Mouse (Mus musculus) 3T3-L1 (cell line): Measurements from ENCODE around the gene Gm35549.

Source experiments
- DNase-seq: peaks from one replicate; pipeline ENCODE4 v3.0.0-alpha.2; 2015; ENCODE audit warnings: low read depth, low spot score

Gm35549 gene

DNA sequence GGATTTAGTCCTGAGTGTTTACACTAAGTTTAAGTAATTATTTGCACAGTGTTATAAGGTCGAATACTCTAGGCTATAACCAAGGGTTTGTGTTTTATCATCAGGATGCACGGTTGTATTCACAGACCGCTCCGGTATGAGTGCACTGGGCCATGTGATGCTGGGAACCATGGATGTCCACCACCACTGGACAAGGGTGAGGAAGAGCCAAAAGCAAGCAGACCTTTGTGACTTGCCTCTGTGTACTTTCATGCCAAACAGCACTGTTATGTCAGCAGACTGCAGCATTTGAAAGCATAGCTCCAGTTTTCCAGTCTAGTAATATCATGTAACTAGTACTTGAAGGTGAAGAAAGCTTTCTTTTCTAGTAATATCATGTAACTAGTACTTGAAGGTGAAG is 17.1 kb downstream of the Gm35549 start:
- DNase-seq, result no peak

DNA sequence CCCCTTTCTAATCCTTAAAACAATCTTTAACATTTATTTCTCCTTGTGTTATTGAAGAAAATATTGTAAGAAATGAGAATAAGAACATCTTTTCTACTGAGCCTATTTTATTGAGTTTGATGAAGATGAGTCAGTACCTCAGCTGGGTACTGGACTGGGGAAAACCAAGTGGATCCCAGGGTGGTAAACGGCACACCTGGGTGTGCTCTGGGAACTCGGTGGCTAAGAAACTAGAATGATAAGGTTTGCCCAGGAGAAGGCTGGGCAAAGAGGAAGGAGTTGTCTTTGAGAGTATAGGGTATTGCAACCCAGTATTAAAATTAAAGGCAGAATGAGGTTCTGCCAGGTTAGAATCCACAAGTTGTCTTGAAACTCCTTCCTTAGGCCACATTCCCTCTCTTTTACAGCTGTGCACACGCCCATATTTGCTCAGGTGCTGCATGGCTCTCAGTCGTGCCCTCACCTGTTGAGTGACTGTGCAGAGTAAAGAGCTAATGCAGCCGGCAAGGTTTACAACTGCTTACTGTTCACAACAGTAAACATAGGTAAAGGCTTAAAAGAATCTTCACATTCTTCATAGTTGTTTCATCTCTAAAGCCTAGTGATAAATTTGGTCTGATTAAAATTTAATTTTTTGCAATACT is 20.3 kb downstream of the Gm35549 start:
- DNase-seq, result no peak

DNA sequence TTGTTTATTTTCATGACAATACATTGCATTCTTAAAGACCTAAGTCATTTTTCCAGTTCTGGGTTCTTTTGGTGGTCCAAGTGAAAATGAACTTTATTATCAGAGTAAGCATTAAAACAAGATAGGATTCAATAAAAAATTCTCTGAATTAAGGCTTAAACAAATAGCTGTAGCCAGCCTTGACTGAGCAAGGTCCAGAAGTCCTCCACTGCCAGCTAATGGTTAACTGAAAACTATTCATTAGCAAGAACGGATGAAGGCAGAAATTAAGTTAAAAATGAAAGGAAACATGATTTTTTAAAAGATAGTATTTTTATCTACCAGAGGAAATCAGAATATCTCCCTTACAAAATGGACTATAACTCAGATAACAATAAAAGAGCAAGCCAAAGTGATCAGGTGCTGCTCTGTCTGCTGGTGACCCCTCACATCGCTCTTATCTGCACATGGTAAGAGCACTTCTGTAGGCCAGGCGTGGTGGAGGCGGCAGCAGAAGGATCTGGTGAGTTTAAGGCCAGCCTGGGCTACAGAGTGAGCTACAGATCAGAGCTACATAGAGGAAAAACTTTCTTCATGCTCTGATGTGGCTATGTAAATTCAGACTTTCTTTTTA is 28.5 kb downstream of the Gm35549 start:
- DNase-seq, result no peak

DNA sequence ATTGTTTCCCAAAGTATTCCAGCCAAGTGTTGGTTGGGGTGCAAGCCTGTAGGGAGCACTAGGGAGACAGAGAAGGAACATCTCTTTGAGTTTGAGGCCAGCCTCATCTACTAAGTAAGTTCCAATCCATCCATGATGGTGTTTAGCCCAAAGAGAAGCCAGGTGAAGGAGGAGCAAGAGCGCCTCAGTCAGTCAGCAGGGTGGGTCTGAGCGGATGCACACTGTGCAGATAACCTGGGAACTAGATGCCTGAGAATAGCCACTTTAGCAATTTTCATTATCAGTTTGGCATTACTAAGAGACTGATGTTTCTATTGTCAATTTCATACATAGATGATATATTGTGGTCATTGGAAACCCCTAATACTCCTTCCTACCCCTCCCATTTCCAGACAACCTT is 29.1 kb downstream of the Gm35549 start:
- DNase-seq, result no peak

DNA sequence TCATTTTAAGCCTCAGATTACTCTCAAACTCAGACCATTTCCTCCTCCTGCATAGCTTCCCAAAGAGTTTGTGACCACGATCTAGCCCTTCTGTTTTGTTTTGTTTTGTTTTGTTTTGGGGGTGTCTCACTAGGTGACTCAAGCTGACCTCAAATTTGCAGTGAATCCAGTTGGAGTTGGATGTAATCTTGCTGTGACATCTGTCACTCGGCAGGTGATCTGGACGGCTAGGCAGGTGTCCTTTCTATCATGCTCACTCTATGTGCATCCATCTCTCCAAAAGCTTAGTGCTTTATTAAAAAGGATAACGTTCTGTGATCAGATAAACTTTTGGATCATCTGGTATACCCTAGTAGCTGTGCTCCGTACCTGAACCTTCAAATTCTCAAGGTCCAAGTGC is 31.4 kb downstream of the Gm35549 start:
- DNase-seq, result no peak

DNA sequence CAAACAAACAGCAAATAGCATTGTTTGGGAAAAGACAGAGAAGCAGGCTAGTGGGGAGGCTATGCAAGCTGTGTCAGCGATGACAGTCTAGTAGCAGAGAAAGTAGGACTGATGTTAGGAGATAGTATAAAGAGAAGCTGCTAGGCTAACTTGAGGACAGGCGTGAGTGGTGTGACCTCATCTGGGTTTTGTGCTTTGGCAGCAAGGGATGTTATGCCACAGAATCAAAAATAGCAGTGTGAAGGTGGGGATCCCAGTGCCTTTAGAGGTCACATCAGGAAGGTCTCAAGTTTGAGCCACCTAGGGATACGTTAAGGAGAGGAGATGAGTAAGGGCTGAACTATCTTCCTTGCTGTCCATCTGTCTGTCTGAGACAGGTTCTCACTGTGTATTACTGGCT is 33.6 kb downstream of the Gm35549 start:
- no peak for DNase-seq

DNA sequence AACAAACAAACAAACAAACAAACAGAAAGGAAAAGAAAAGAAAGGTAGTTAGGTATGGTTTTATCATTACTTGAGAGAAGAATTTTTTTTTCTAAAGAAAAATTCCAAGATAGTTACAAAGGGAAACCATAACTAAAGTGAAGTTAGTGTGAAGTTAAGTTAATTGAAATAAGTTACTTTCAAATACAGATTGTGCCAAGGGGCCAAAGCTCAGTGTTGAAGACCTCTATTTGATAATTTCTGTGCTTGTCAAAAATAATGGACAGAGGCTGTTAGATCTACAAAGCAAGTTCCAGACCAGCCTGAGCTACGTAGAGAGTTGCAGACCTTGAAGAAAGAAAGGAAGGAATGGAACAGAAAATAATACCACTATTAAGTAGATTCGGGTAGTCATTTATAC is 36.6 kb downstream of the Gm35549 start:
- DNase-seq, result no peak

DNA sequence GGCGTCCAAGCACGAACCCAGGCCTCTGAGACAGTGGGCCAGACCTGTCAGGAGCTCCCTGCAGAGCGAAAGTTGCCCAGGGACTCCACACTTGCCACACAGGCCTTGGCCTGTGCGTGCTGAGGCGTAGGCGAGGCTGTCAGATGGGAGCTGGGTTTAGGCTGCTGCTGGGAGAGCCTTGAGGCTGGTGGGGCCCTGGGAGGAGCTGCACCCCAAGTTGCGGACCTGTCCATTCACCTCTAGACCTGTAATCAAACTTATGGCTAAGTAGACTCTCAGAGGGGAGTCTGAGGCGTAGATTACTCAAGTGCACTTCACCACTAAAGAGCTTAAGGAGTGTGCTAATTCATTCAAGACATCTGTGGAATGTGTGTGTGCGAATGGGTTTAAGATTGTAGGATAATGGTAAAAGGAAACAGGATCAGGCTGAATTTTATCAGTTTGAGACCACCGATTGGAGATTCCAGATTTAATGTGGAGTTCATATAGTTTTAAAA is 37.9 kb downstream of the Gm35549 start:
- no peak for DNase-seq

DNA sequence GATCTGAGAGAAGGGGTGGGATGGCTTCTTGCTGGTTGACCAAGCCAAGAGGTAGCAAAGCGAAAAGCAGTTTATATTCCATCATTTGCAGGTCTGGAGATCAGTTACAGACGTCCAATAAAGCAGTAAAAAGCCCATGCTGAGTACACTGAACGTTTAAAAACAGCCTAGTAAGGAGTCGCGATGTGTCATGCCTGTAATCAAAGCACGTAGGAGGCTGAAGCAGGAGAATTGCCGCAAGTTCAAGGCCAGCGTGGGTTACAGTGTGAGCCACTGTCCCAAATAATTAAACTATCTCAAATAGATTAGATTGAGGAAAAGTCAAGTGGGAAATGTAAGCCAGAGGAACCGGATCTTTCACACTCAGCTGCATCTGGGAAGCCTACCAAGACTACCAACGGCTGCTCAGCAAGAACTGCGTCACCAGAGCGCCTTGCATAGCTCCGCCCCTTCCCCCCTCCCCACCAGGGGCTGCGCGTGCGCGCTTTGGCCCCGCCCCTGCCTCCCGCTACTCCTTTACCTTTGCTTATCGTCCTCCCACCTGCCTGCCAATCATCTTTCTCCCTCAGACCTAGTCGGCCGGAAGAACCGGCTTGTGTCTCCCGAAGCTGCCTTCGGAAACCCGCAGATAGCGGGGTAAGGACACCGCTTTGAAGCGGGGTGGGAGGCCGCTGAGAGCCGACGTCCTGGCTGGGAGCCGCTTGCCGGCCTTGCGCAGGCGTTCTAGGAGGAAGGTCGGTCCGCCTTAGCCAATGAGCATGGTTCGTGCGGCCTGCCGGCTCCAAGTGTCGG is 38.6 kb downstream of the Gm35549 start, which contains the start of gene Tcaim:
TSS of gene Tcaim (plus strand) at position 487 of the 792 bp plus-strand sequence.
- peak; percentile 84 for DNase-seq

DNA sequence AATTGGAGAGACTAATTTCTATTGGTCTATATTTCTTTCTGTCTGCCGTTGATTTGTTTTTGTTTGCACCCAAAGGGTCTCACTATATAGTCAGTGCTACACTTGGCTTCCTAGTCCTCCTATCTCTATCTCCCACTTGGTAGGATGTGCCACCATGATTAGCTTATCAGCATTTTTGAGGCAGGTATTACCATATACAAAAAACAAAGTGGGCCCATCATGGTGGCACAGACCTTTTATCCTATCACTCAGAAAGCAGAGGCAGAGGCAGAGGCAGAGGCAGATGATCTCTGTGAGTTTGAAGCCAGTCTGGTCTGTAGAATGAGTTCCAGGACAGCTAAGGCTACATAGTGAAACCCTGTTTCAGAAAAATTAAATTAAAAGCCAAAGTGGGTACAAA is 57.3 kb downstream of the Gm35549 start:
- DNase-seq, result no peak

DNA sequence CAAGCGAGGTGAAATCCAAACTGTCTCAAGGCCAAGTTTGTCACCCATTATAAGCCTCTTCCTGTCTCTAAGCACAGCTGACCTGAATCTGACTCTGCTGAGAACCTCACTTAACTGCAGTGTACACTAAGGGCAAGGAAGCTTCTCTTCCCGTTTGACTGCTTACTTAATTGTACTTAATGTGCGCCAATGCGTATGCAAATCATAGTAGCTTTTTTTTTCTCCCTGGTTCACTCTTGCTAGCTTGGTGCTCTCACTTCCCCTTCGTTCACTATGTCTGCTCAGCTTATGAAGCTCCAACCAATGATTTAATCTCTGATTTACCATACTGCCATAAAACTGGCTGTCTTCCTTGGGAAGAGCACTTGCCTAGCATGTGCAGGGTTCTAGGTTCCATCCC is 58.6 kb downstream of the Gm35549 start:
- no peak for DNase-seq
